Mouse (Mus musculus): Measurements from ENCODE around the gene Dst.

- TF ChIP-seq CTCF (conservative IDR thresholded peaks at IDR 0.05 in 1 of 2, IDR thresholded peaks at IDR 0.05 in 1 of 2; ENCODE audit: low read depth in 2 of 2, low read length in 2 of 2) (no peak), TBP (conservative IDR thresholded peaks at IDR 0.05; ENCODE audit: low read depth, low read length) (no peak)
These were observed 168.8 kb downstream of the Dst start for GRCm38 (mm10) chr1:34076701-34077421.
